Mouse (Mus musculus): ENCODE measurements around the gene Methig1. TPM values are rescaled to one million over a fixed set of nuclear protein-coding genes. Genes with fewer than 3 reads are reported as not detected.

Methig1 gene
- polyA plus RNA-seq, 1 experiment from 2014 or later = not detected

- Histone ChIP-seq H3K27me3 (replicated peaks; ENCODE audit: control insufficient read depth, insufficient read depth, low read length) (no peaks in the 10 kb centered on the region), H3K9me3 (ENCODE audit: control insufficient read depth, low read length) (no peaks in the 10 kb centered on the region), H3K36me3 (ENCODE audit: control insufficient read depth, insufficient read depth) (peaks cover 30% of the 10 kb centered on the region), H3K4me2 (ENCODE audit: low read length) (no peak overlapping the region), H3K9ac (replicated peaks; ENCODE audit: low read depth, low read length) (no peak overlapping the region), H3K4me1 (replicated peaks; ENCODE audit: control insufficient read depth, insufficient read depth, low read length) (no peaks in the 10 kb centered on the region), H3K4me3 (replicated peaks; ENCODE audit: low read length) (no peak overlapping the region), H3K27ac (ENCODE audit: low read length) (no peak overlapping the region)
- WGBS = 86% methylated on average over 4 of the region's 4 CpGs
- no peak for ATAC-seq
These were observed 49.8 kb downstream of the Methig1 start for GRCm38 (mm10) chr15:100402798-100403197.

GRCm38 (mm10) chr15:100403318-100404000 is 50.5 kb downstream of the Methig1 start:
- Histone ChIP-seq H3K9ac (replicated peaks; ENCODE audit: low read depth, low read length) (no peak overlapping the region), H3K27me3 (replicated peaks; ENCODE audit: control insufficient read depth, insufficient read depth, low read length) (no peaks in the 10 kb centered on the region), H3K4me3 (replicated peaks; ENCODE audit: low read length) (no peak overlapping the region), H3K4me2 (ENCODE audit: low read length) (no peak overlapping the region), H3K9me3 (ENCODE audit: control insufficient read depth, low read length) (no peaks in the 10 kb centered on the region), H3K36me3 (ENCODE audit: control insufficient read depth, insufficient read depth) (peaks cover 29% of the 10 kb centered on the region), H3K4me1 (replicated peaks; ENCODE audit: control insufficient read depth, insufficient read depth, low read length) (no peaks in the 10 kb centered on the region), H3K27ac (ENCODE audit: low read length) (no peak overlapping the region)
- no peak for ATAC-seq
- WGBS = 95% methylated on average over 16 of the region's 16 CpGs

GRCm38 (mm10) chr15:100406088-100406487 is 53.1 kb downstream of the Methig1 start:
- H3K4me2 ChIP-seq (ENCODE audit: low read length) = no peak overlapping the region
- H3K36me3 ChIP-seq (ENCODE audit: control insufficient read depth, insufficient read depth) = peaks cover 22% of the 10 kb centered on the region
- H3K4me3 ChIP-seq (replicated peaks; ENCODE audit: low read length) = no peak overlapping the region
- H3K9me3 ChIP-seq (ENCODE audit: control insufficient read depth, low read length) = no peaks in the 10 kb centered on the region
- no peaks in the 10 kb centered on the region for H3K4me1 ChIP-seq (replicated peaks; ENCODE audit: control insufficient read depth, insufficient read depth, low read length)
- no peak overlapping the region for H3K9ac ChIP-seq (replicated peaks; ENCODE audit: low read depth, low read length)
- no peaks in the 10 kb centered on the region for H3K27me3 ChIP-seq (replicated peaks; ENCODE audit: control insufficient read depth, insufficient read depth, low read length)
- no peak overlapping the region for H3K27ac ChIP-seq (ENCODE audit: low read length)
- ATAC-seq = no peak
- WGBS = 92% methylated on average over 5 of the region's 5 CpGs

DNA sequence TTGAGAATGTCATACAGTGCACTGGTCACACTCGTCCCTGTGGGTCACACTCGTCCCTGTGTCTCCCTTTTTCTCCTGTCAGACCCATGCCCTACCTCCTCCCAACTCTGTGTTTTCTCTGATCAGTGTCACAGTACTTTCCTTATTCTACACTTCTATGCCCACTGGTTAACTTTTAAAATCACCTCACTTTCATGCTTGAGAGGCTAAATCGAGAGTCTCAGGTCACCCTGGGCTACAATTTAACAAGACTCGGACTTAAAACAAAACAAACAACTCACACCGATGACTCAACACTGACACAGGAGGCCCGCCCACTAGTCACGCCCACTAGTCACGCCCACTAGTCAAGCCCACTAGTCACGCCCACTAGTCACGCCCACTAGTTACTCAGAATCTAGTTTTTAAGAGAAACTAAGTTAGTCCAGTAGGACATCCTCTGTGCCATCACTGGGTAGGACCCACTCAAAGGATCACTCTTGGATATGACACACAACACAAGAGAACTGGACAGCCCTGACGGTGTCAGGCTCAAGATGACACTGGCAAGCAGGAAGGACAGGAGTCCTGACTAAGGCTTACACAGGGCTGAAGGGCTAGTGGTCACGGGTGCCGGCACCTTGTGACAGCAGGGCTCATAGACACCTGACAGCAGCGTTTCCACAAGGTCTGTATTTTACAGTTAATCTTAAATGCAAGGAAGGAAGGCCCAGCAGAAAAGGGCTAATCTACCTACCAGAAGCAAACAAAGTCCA is 58.1 kb downstream of the Methig1 start:
- Histone ChIP-seq H3K4me2 (ENCODE audit: low read length) (no peak overlapping the region), H3K9me3 (ENCODE audit: control insufficient read depth, low read length) (no peaks in the 10 kb centered on the region), H3K9ac (replicated peaks; ENCODE audit: low read depth, low read length) (no peak overlapping the region), H3K27ac (ENCODE audit: low read length) (no peak overlapping the region), H3K36me3 (ENCODE audit: control insufficient read depth, insufficient read depth) (peaks cover 19% of the 10 kb centered on the region; the same call in 1 of the 2 replicates), H3K27me3 (replicated peaks; ENCODE audit: control insufficient read depth, insufficient read depth, low read length) (no peaks in the 10 kb centered on the region), H3K4me1 (replicated peaks; ENCODE audit: control insufficient read depth, insufficient read depth, low read length) (peaks cover 3% of the 10 kb centered on the region; the same call in 1 of the 2 replicates), H3K4me3 (replicated peaks; ENCODE audit: low read length) (no peak overlapping the region)
- 68% methylated on average over 14 of the region's 14 CpGs for WGBS
- no peak for ATAC-seq

GRCm38 (mm10) chr15:100411731-100412130 is 58.8 kb downstream of the Methig1 start:
- H3K27ac ChIP-seq (ENCODE audit: low read length) = no peak overlapping the region
- peaks cover 19% of the 10 kb centered on the region; the same call in 1 of the 2 replicates for H3K36me3 ChIP-seq (ENCODE audit: control insufficient read depth, insufficient read depth)
- ATAC-seq = no peak
- H3K27me3 ChIP-seq (replicated peaks; ENCODE audit: control insufficient read depth, insufficient read depth, low read length) = no peaks in the 10 kb centered on the region
- 91% methylated on average over 5 of the region's 5 CpGs for WGBS
- H3K9ac ChIP-seq (replicated peaks; ENCODE audit: low read depth, low read length) = no peak overlapping the region
- H3K9me3 ChIP-seq (ENCODE audit: control insufficient read depth, low read length) = no peaks in the 10 kb centered on the region
- H3K4me2 ChIP-seq (ENCODE audit: low read length) = no peak overlapping the region
- H3K4me1 ChIP-seq (replicated peaks; ENCODE audit: control insufficient read depth, insufficient read depth, low read length) = peaks cover 3% of the 10 kb centered on the region; the same call in 1 of the 2 replicates
- no peak overlapping the region for H3K4me3 ChIP-seq (replicated peaks; ENCODE audit: low read length)

DNA sequence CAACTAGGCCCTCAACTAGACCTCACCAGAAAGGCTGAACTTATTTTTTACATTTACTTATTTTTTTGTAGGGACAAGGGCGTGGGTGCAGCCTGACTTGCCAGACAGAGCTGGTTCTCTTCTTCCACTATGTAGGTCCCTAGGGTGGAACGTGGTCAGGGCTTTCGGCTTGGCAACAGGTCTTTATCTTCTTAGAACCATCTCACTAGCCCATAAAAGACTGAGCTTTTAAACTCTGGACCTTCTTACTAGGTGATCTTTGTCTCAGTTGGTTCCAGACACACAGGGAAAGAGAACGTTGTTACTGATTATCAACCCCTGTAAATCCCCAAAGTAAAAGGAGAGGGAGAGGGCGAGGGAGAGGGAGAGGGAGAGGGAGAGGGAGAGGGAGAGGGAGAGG is 60.4 kb downstream of the Methig1 start:
- WGBS = 82% methylated on average over 4 of the region's 5 CpGs

DNA sequence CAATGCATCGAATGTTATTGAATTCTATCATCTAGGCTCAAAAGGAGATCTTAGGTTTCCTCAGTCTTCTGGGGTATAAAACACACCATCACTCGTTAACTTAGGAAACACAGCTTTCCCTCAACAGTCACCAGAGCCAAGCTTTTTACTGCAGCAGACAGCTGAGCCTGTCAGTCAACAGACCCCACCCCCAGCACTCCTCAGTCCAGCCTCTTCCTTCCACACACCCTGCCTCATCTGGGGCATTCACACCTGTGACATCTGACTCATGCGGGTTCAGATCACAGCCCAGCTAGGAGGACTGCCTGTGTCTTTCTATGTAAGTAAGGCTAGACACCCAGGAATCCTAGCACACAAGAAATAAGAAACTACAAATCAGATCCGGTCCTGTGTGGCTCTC is 61.1 kb downstream of the Methig1 start:
- ATAC-seq = no peak
- Histone ChIP-seq H3K9ac (replicated peaks; ENCODE audit: low read depth, low read length) (no peak overlapping the region), H3K4me3 (replicated peaks; ENCODE audit: low read length) (no peak overlapping the region), H3K27ac (ENCODE audit: low read length) (no peak overlapping the region), H3K4me1 (replicated peaks; ENCODE audit: control insufficient read depth, insufficient read depth, low read length) (peaks cover 3% of the 10 kb centered on the region; the same call in 1 of the 2 replicates), H3K9me3 (ENCODE audit: control insufficient read depth, low read length) (no peaks in the 10 kb centered on the region), H3K36me3 (ENCODE audit: control insufficient read depth, insufficient read depth) (peaks cover 7% of the 10 kb centered on the region; the same call in 1 of the 2 replicates), H3K4me2 (ENCODE audit: low read length) (no peak overlapping the region), H3K27me3 (replicated peaks; ENCODE audit: control insufficient read depth, insufficient read depth, low read length) (no peaks in the 10 kb centered on the region)
- WGBS = 64% methylated on average over 4 of the region's 4 CpGs

More for the DNA sequence above, 60.4 kb downstream of the Methig1 start:
- Histone ChIP-seq H3K36me3 (ENCODE audit: control insufficient read depth, insufficient read depth) (peaks cover 8% of the 10 kb centered on the region; the same call in 1 of the 2 replicates), H3K4me3 (replicated peaks; ENCODE audit: low read length) (no peak overlapping the region), H3K9me3 (ENCODE audit: control insufficient read depth, low read length) (no peaks in the 10 kb centered on the region), H3K27ac (ENCODE audit: low read length) (no peak overlapping the region), H3K4me1 (replicated peaks; ENCODE audit: control insufficient read depth, insufficient read depth, low read length) (peaks cover 3% of the 10 kb centered on the region; the same call in 1 of the 2 replicates), H3K27me3 (replicated peaks; ENCODE audit: control insufficient read depth, insufficient read depth, low read length) (no peaks in the 10 kb centered on the region), H3K9ac (replicated peaks; ENCODE audit: low read depth, low read length) (no peak overlapping the region), H3K4me2 (ENCODE audit: low read length) (no peak overlapping the region)
- ATAC-seq = no peak

DNA sequence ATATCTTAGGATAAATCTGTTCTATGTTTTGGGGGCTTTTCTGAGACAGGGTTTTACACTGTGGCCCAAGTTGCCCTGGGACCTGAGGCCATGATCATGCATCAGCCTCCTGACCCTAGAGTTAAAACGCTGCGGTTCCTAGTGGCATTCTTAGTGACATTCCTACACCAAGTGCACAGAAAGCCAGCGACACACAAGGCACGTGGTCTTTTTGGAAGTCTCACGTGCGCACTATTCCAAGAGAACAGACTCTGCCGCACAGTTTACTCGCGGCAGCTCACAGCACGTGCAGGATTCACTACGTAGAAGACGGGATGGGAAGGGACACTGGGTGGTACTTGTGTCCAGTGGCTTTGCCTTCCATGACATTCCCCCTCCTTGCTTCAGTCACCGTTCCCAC is 62.0 kb downstream of the Methig1 start:
- no peak for ATAC-seq
- whole genome bisulfite sequencing = 89% methylated on average over 13 of the region's 13 CpGs
- H3K36me3 ChIP-seq (ENCODE audit: control insufficient read depth, insufficient read depth) = 0 out of 2 replicates have a peak, but pooled peaks cover 3% of the 10 kb centered on the region

DNA sequence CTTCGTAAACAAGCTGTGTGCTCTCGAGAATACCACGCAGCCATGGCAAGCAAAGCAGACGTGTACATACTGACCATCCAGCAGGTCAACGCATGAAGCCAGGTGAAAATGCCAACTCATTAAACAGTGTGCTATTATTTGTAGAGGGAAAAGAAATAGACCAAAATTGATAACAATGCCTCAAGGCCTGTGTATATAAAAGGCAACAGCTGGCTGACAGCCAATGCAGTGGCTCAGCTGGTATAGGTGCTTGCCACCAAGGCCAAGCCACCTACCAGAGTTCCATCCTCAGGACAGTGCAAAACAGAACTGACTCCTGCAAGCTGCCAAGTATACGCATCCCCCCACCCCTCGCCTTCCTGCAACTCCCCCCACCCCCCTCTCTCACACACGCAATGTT is 62.7 kb downstream of the Methig1 start:
- Histone ChIP-seq H3K4me3 (replicated peaks; ENCODE audit: low read length) (no peak overlapping the region), H3K9ac (replicated peaks; ENCODE audit: low read depth, low read length) (no peak overlapping the region), H3K4me2 (ENCODE audit: low read length) (no peak overlapping the region), H3K9me3 (ENCODE audit: control insufficient read depth, low read length) (no peaks in the 10 kb centered on the region), H3K36me3 (ENCODE audit: control insufficient read depth, insufficient read depth) (0 out of 2 replicates have a peak, but pooled peaks cover 2% of the 10 kb centered on the region), H3K27me3 (replicated peaks; ENCODE audit: control insufficient read depth, insufficient read depth, low read length) (no peaks in the 10 kb centered on the region), H3K4me1 (replicated peaks; ENCODE audit: control insufficient read depth, insufficient read depth, low read length) (peaks cover 6% of the 10 kb centered on the region), H3K27ac (ENCODE audit: low read length) (no peak overlapping the region)
- ATAC-seq = no peak
- WGBS = 86% methylated on average over 8 of the region's 8 CpGs

More for the DNA sequence above, 62.0 kb downstream of the Methig1 start:
- H3K4me2 ChIP-seq (ENCODE audit: low read length) = no peak overlapping the region
- H3K9me3 ChIP-seq (ENCODE audit: control insufficient read depth, low read length) = no peaks in the 10 kb centered on the region
- H3K27me3 ChIP-seq (replicated peaks; ENCODE audit: control insufficient read depth, insufficient read depth, low read length) = no peaks in the 10 kb centered on the region
- no peak overlapping the region for H3K9ac ChIP-seq (replicated peaks; ENCODE audit: low read depth, low read length)
- H3K4me1 ChIP-seq (replicated peaks; ENCODE audit: control insufficient read depth, insufficient read depth, low read length) = peaks cover 4% of the 10 kb centered on the region
- no peak overlapping the region for H3K27ac ChIP-seq (ENCODE audit: low read length)
- H3K4me3 ChIP-seq (replicated peaks; ENCODE audit: low read length) = no peak overlapping the region
